Mouse (Mus musculus): ENCODE results near the gene Abcg8. TPM values are rescaled to one million over a fixed set of nuclear protein-coding genes. Genes with fewer than 3 reads are reported as not detected.

Gene Abcg8
- total RNA-seq (2023): not detected

GRCm38 (mm10) chr17:84675951-84676366 is at the start of gene Abcg8:
Gene Abcg8, plus strand, starts transcription at chr17:84676302.

GRCm38 (mm10) chr17:84682734-84683717 is 6.9 kb downstream of the Abcg8 start, which contains the start of gene Abcg5:
Gene Abcg5, minus strand, starts transcription at chr17:84683011.

Other genes with a start within 250 kb of the Abcg8 start
- 10 to 100 TPM; 55.7 to 62.4 TPM for gene Thada, start 210.1 kb upstream of the Abcg8 start, total RNA-seq (2023)
- gene Plekhh2, start 164.4 kb upstream of the Abcg8 start, total RNA-seq (2023): not detected
- not detected for gene Dync2li1, start 49.8 kb upstream of the Abcg8 start, total RNA-seq (2023)
- not detected for gene Abcg5, start 6.7 kb downstream of the Abcg8 start, total RNA-seq (2023)
- gene Lrpprc, start 114.5 kb downstream of the Abcg8 start, total RNA-seq (2023): 10 to 100 TPM; 51.5 to 57.2 TPM

Data from B cell, adult 67 days (primary cell).